ENCODE assay signal across 14 mouse cellular contexts in genomic region chr5:134549640-134550168, GRCm38 (mm10). TPM values are rescaled to one million over a fixed set of nuclear protein-coding genes. Genes with fewer than 3 reads are reported as not detected.
DNase-seq lines count a peak whose midpoint lies in the region; ATAC-seq lines count a peak whose summit lies in the region.
"Had no signal": no experiment of that assay in that cellular context is flagged by ENCODE, and none has a peak within 500 bp of the region (broad histone marks: within the 10 kb centered on the region; RNA-seq: fewer than 3 reads in every experiment).

No protein-coding gene starts in this region.

- DNase-seq in heart, postnatal 36 days: no peak
- DNase-seq in 416B (ENCODE audit: low read depth): peak; percentile 27
- no peak for DNase-seq in spleen, postnatal 36 days (ENCODE audit: low spot score in 2 of 2)
- no peak for DNase-seq in layer of hippocampus, adult 9-10 months (ENCODE audit: low spot score)
- DNase-seq in T-cell, adult 2 months (ENCODE audit: low spot score): no peak
- DNase-seq: cerebellum, adult 9-11 months; kidney, postnatal 10 days; left cerebral cortex, postnatal 4 days; lung, embryonic 14.5 days had no signal

- no peak overlapping the region for H3K4me3 ChIP-seq in heart, embryonic 16.5 days (ENCODE audit: low read length)
- H3K4me3 ChIP-seq in forebrain, embryonic 15.5 days: 0 out of 2 replicates have a peak overlapping the region, but pooled peaks have one; percentile 87
- no peak overlapping the region for H3K4me3 ChIP-seq in midbrain, embryonic 12.5 days

- WGBS in heart, embryonic 16.5 days: 82% methylated on average over 2 of the region's 3 CpGs
- 92% methylated on average over 3 of the region's 3 CpGs for WGBS in forebrain, embryonic 15.5 days
- 89% methylated on average over 3 of the region's 3 CpGs for WGBS in midbrain, embryonic 12.5 days

- no peak overlapping the region for H3K27ac ChIP-seq in heart, embryonic 16.5 days (ENCODE audit: low read length)
- H3K27ac ChIP-seq in forebrain, embryonic 15.5 days (replicated peaks): no peak overlapping the region
- H3K27ac ChIP-seq in midbrain, embryonic 12.5 days (replicated peaks): no peak overlapping the region

- peak overlapping the region; percentile 84; the same call in 1 of the 2 replicates for H3K4me2 ChIP-seq in heart, embryonic 16.5 days (ENCODE audit: low read depth, low read length)
- peak overlapping the region; percentile 86 for H3K4me2 ChIP-seq in forebrain, embryonic 15.5 days (replicated peaks)
- peak overlapping the region; percentile 89; the same call in 1 of the 2 replicates for H3K4me2 ChIP-seq in midbrain, embryonic 12.5 days (replicated peaks)

- ATAC-seq in heart, embryonic 16.5 days (replicated peaks; ENCODE audit: extremely low read depth, insufficient read depth, low FRiP score): no peak
- ATAC-seq in forebrain, embryonic 15.5 days (replicated peaks): no peak
- ATAC-seq in midbrain, embryonic 12.5 days (ENCODE audit: low FRiP score, low read depth): no peak

- H3K27me3 ChIP-seq in heart, embryonic 16.5 days (ENCODE audit: control insufficient read depth, insufficient read depth, low read length): peaks cover 2% of the 10 kb centered on the region; the same call in 1 of the 2 replicates
- H3K27me3 ChIP-seq in forebrain, embryonic 15.5 days: no peaks in the 10 kb centered on the region
- H3K27me3 ChIP-seq in midbrain, embryonic 12.5 days: no peaks in the 10 kb centered on the region

- intact Hi-C loops in heart, postnatal 36 days (cut with DNase I): no loop called here

- no peak overlapping the region for H3K9ac ChIP-seq in heart, embryonic 16.5 days (ENCODE audit: low read length)
- no peak overlapping the region for H3K9ac ChIP-seq in forebrain, embryonic 15.5 days (replicated peaks)
- no peak overlapping the region for H3K9ac ChIP-seq in midbrain, embryonic 12.5 days (replicated peaks)

- peaks cover 17% of the 10 kb centered on the region for H3K4me1 ChIP-seq in heart, embryonic 16.5 days (ENCODE audit: control insufficient read depth, insufficient read depth, low read length)
- H3K4me1 ChIP-seq in forebrain, embryonic 15.5 days: peaks cover 67% of the 10 kb centered on the region
- peaks cover 50% of the 10 kb centered on the region for H3K4me1 ChIP-seq in midbrain, embryonic 12.5 days

- H3K9me3 ChIP-seq in heart, embryonic 16.5 days (replicated peaks; ENCODE audit: control insufficient read depth, low read length): no peaks in the 10 kb centered on the region
- H3K9me3 ChIP-seq in forebrain, embryonic 15.5 days: no peaks in the 10 kb centered on the region
- no peaks in the 10 kb centered on the region for H3K9me3 ChIP-seq in midbrain, embryonic 12.5 days

- no peaks in the 10 kb centered on the region for H3K36me3 ChIP-seq in heart, embryonic 16.5 days (ENCODE audit: control insufficient read depth, insufficient read depth)
- no peaks in the 10 kb centered on the region for H3K36me3 ChIP-seq in forebrain, embryonic 15.5 days
- 0 out of 2 replicates have a peak, but pooled peaks cover 3% of the 10 kb centered on the region for H3K36me3 ChIP-seq in midbrain, embryonic 12.5 days

RNA-seq across cellular contexts. Expression of gene Clip2, which starts 2.5 kb away (rescaled TPM):
- 1.4 TPM in 2 replicates for polyA plus RNA-seq in heart, embryonic 16.5 days (2015; fragmentation: Nextera tagmentation; extraction: Ambion mirVana)
- 1 to 10 TPM; 6.4 to 7.5 TPM for total RNA-seq in heart, postnatal 36 days (2021)
- 14.7 and 15.0 TPM in 2 replicates for polyA plus RNA-seq in forebrain, embryonic 15.5 days (2015; fragmentation: Nextera tagmentation; extraction: Ambion mirVana)
- 11.4 and 11.9 TPM in 2 replicates for polyA plus RNA-seq in midbrain, embryonic 12.5 days (2016; fragmentation: Nextera tagmentation; extraction: Ambion mirVana)

RNA-seq across cellular contexts. Expression of gene Syna, which starts 10.3 kb away (rescaled TPM):
- not detected in 2 replicates for polyA plus RNA-seq in heart, embryonic 16.5 days (2015; fragmentation: Nextera tagmentation; extraction: Ambion mirVana)
- total RNA-seq in heart, postnatal 36 days (2021): not detected
- 0.36 and 0.59 TPM in 2 replicates for polyA plus RNA-seq in forebrain, embryonic 15.5 days (2015; fragmentation: Nextera tagmentation; extraction: Ambion mirVana)
- 0.13 and 0.29 TPM in 2 replicates for polyA plus RNA-seq in midbrain, embryonic 12.5 days (2016; fragmentation: Nextera tagmentation; extraction: Ambion mirVana)
- total RNA-seq: left cerebral cortex, postnatal 4 days had no signal
- polyA plus RNA-seq: heart, embryonic 14.5 days; lung, embryonic 14.5 days; stomach, embryonic 14.5 days had no signal

RNA-seq across cellular contexts. Expression of gene Rfc2, which starts 31.5 kb away (rescaled TPM):
- 190 and 224 TPM in 2 replicates for polyA plus RNA-seq in heart, embryonic 16.5 days (2015; fragmentation: Nextera tagmentation; extraction: Ambion mirVana)
- 10 to 100 TPM; 23.4 to 23.9 TPM for total RNA-seq in heart, postnatal 36 days (2021)
- 218 TPM in 2 replicates for polyA plus RNA-seq in forebrain, embryonic 15.5 days (2015; fragmentation: Nextera tagmentation; extraction: Ambion mirVana)
- polyA plus RNA-seq in midbrain, embryonic 12.5 days (2016; fragmentation: Nextera tagmentation; extraction: Ambion mirVana): 264 and 268 TPM in 2 replicates
